Mouse (Mus musculus): ENCODE data around the gene Etfb. TPM values are rescaled to one million over a fixed set of nuclear protein-coding genes. Genes with fewer than 3 reads are reported as not detected.
A peak's percentile ranks its signal among the peaks of the same experiment; 100 is the strongest.

The Etfb gene
- polyA plus RNA-seq, 1 experiment from 2014 or later = 575 TPM

DNA sequence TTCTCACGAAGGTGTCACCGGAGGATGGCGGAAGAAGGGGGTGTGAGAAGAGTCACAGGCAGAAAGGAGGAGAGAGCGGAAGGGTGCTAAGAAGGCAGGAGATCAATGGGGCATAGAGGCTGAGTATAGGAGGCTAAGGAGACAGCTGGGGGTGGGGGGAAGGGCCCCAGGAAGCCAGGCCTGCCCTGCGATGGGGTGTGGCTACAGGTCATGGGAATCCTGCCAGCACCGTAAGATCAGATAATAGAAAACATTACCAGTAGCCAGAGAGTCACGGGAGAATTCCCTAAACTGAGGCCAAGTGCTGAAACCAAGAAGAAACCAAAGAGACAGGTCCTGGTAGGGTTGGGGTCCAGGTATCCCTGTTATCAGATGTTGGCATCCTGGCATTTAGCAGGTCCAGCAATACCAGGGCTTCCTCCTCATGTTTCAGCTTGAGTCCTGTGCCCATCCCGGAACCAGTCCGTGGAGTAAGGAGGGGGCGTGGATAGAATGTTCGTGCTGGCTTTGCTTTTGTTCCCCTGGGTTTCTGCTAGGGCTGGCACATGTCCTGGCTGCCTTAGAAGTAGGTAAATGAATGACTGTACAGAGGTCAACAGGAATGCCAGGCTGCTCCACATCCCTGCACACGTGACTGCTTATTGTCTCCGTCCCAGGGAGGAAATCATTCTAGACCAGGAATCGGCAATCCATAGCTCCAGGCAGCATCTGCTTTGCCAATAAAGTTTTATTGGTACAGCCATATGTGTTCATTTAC is 9.9 kb downstream of the Etfb start:
- 65% methylated on average over 13 of the region's 14 CpGs for WGBS
- Histone ChIP-seq H3K36me3 (ENCODE audit: insufficient read depth, low read length) (peaks cover 32% of the 10 kb centered on the region), H3K4me1 (replicated peaks; ENCODE audit: insufficient read depth, low read length) (no peaks in the 10 kb centered on the region), H3K9me3 (replicated peaks; ENCODE audit: low read length) (no peaks in the 10 kb centered on the region), H3K4me2 (ENCODE audit: low read length) (no peak overlapping the region), H3K4me3 (replicated peaks; ENCODE audit: low read depth, low read length) (no peak overlapping the region), H3K27ac (peak overlapping the region; percentile 54; the same call in 1 of the 2 replicates), H3K27me3 (ENCODE audit: insufficient read depth, low read length) (no peaks in the 10 kb centered on the region), H3K9ac (ENCODE audit: low read depth, low read length) (no peak overlapping the region)
- DNase-seq (ENCODE audit: low spot score) = peak; percentile 26
- peak; percentile 79 for ATAC-seq (replicated peaks; ENCODE audit: low FRiP score, low read depth)
- TF ChIP-seq CTCF (IDR thresholded peaks at IDR 0.05; ENCODE audit: low read depth) = no peak

- Histone ChIP-seq H3K4me1 (replicated peaks; ENCODE audit: insufficient read depth, low read length) (no peaks in the 10 kb centered on the region), H3K9me3 (replicated peaks; ENCODE audit: low read length) (no peaks in the 10 kb centered on the region), H3K27ac (no peak overlapping the region), H3K4me2 (ENCODE audit: low read length) (no peak overlapping the region), H3K36me3 (ENCODE audit: insufficient read depth, low read length) (peaks cover 32% of the 10 kb centered on the region), H3K27me3 (ENCODE audit: insufficient read depth, low read length) (no peaks in the 10 kb centered on the region), H3K4me3 (replicated peaks; ENCODE audit: low read depth, low read length) (no peak overlapping the region), H3K9ac (ENCODE audit: low read depth, low read length) (no peak overlapping the region)
- ATAC-seq (replicated peaks; ENCODE audit: low FRiP score, low read depth) (no peak), DNase-seq (ENCODE audit: low spot score) (no peak)
- TF ChIP-seq CTCF (IDR thresholded peaks at IDR 0.05; ENCODE audit: low read depth) = no peak
- 84% methylated on average over 6 of the region's 6 CpGs for WGBS
Observed at GRCm38 (mm10) chr7:43454371-43454770, 10.5 kb downstream of the Etfb start.

DNA sequence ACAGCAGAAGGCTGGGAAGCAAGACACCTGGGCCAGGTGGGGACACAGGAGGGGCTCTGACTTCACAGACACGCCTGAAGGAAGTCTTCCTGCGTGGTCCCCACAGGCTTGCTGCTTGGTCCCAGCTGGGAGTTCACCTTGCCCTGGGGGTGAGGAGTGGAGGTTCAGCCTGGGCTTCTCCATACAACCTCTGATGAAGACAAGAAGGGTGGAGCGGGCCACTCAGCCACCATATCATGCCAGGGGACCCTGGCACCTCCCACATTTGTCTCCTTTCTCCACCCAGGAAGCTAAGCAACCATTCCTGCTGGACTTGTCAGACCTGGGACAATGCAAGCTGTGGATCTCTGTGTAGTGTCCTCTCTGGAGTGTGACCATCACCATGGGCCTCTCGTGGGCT is 19.0 kb downstream of the Etfb start, which contains the start of gene Vsig10l:
Gene Vsig10l, plus strand, starts transcription at position 301 of the 400 bp plus-strand sequence.
- 61% methylated on average over 4 of the region's 4 CpGs for WGBS
- no peak within 1 kb of the TSS for H3K4me3 ChIP-seq (replicated peaks; ENCODE audit: low read depth, low read length)
- no peak within 1 kb of the TSS for H3K4me2 ChIP-seq (ENCODE audit: low read length)
- no peak within 1 kb of the TSS for H3K9ac ChIP-seq (ENCODE audit: low read depth, low read length)
- no peak for TF ChIP-seq CTCF (IDR thresholded peaks at IDR 0.05; ENCODE audit: low read depth)
- H3K9me3 ChIP-seq (replicated peaks; ENCODE audit: low read length) = no peaks in the 10 kb centered on the region
- H3K27ac ChIP-seq = no peak within 1 kb of the TSS
- no peaks in the 10 kb centered on the region for H3K27me3 ChIP-seq (ENCODE audit: insufficient read depth, low read length)
- 0 out of 2 replicates have a peak, but pooled peaks cover 4% of the 10 kb centered on the region for H3K4me1 ChIP-seq (replicated peaks; ENCODE audit: insufficient read depth, low read length)
- 0 out of 2 replicates have a peak, but pooled peaks cover 3% of the 10 kb centered on the region for H3K36me3 ChIP-seq (ENCODE audit: insufficient read depth, low read length)
- DNase-seq (ENCODE audit: low spot score) (no peak), ATAC-seq (replicated peaks; ENCODE audit: low FRiP score, low read depth) (no peak)

GRCm38 (mm10) chr7:43463976-43464375 is 20.1 kb downstream of the Etfb start:
- no peak for TF ChIP-seq CTCF (IDR thresholded peaks at IDR 0.05; ENCODE audit: low read depth)
- Histone ChIP-seq H3K9ac (ENCODE audit: low read depth, low read length) (no peak overlapping the region), H3K27ac (no peak overlapping the region), H3K27me3 (ENCODE audit: insufficient read depth, low read length) (no peaks in the 10 kb centered on the region), H3K9me3 (replicated peaks; ENCODE audit: low read length) (no peaks in the 10 kb centered on the region), H3K4me3 (replicated peaks; ENCODE audit: low read depth, low read length) (no peak overlapping the region), H3K4me2 (ENCODE audit: low read length) (no peak overlapping the region), H3K4me1 (replicated peaks; ENCODE audit: insufficient read depth, low read length) (0 out of 2 replicates have a peak, but pooled peaks cover 4% of the 10 kb centered on the region), H3K36me3 (ENCODE audit: insufficient read depth, low read length) (no peaks in the 10 kb centered on the region)
- DNase-seq (ENCODE audit: low spot score) = no peak
- WGBS = 87% methylated on average over 7 of the region's 7 CpGs
- no peak for ATAC-seq (replicated peaks; ENCODE audit: low FRiP score, low read depth)

GRCm38 (mm10) chr7:43464864-43465343 is 21.0 kb downstream of the Etfb start:
- H3K27ac ChIP-seq = no peak overlapping the region
- H3K4me1 ChIP-seq (replicated peaks; ENCODE audit: insufficient read depth, low read length) = 0 out of 2 replicates have a peak, but pooled peaks cover 4% of the 10 kb centered on the region
- H3K9ac ChIP-seq (ENCODE audit: low read depth, low read length) = peak overlapping the region; percentile 5; the same call in 1 of the 2 replicates
- H3K4me3 ChIP-seq (replicated peaks; ENCODE audit: low read depth, low read length) = peak overlapping the region; percentile 35
- 6% methylated on average over 35 of the region's 35 CpGs for WGBS
- no peak for DNase-seq (ENCODE audit: low spot score)
- no peaks in the 10 kb centered on the region for H3K27me3 ChIP-seq (ENCODE audit: insufficient read depth, low read length)
- no peak; the same call in 1 of the 2 replicates for TF ChIP-seq CTCF (IDR thresholded peaks at IDR 0.05; ENCODE audit: low read depth)
- ATAC-seq (replicated peaks; ENCODE audit: low FRiP score, low read depth) = no peak; the same call in 1 of the 2 replicates
- H3K4me2 ChIP-seq (ENCODE audit: low read length) = peak overlapping the region; percentile 60
- H3K9me3 ChIP-seq (replicated peaks; ENCODE audit: low read length) = no peaks in the 10 kb centered on the region
- no peaks in the 10 kb centered on the region for H3K36me3 ChIP-seq (ENCODE audit: insufficient read depth, low read length)

- H3K9ac ChIP-seq (ENCODE audit: low read depth, low read length) = peak overlapping the region; percentile 47
- no peaks in the 10 kb centered on the region for H3K36me3 ChIP-seq (ENCODE audit: insufficient read depth, low read length)
- H3K9me3 ChIP-seq (replicated peaks; ENCODE audit: low read length) = no peaks in the 10 kb centered on the region
- 0 out of 2 replicates have a peak, but pooled peaks cover 4% of the 10 kb centered on the region for H3K4me1 ChIP-seq (replicated peaks; ENCODE audit: insufficient read depth, low read length)
- peak overlapping the region; percentile 33; the same call in 1 of the 2 replicates for H3K27ac ChIP-seq
- WGBS = under 1% methylated on average over 33 of the region's 33 CpGs
- TF ChIP-seq CTCF (IDR thresholded peaks at IDR 0.05; ENCODE audit: low read depth) = peak; percentile 47
- DNase-seq (ENCODE audit: low spot score) (peak; percentile 98), ATAC-seq (replicated peaks; ENCODE audit: low FRiP score, low read depth) (peak; percentile 84)
- H3K4me2 ChIP-seq (ENCODE audit: low read length) = peak overlapping the region; percentile 60
- H3K27me3 ChIP-seq (ENCODE audit: insufficient read depth, low read length) = no peaks in the 10 kb centered on the region
- peak overlapping the region; percentile 35 for H3K4me3 ChIP-seq (replicated peaks; ENCODE audit: low read depth, low read length)
Observed at GRCm38 (mm10) chr7:43465344-43466098, 21.6 kb downstream of the Etfb start.

Measured in kidney, postnatal 0 days (tissue).